Mouse (Mus musculus) stomach, embryonic 15.5 days (tissue): ENCODE data around the gene Pld1. TPM values are rescaled to one million over a fixed set of nuclear protein-coding genes. Genes with fewer than 3 reads are reported as not detected.

Experiments
- ATAC-seq: fragments of 200-750 bp; cut with Nextera tagmentation; 2 replicates; pipeline ENCODE4 v1.8.0; 2017; ENCODE audit warnings: low read depth, moderate number of reproducible peaks, moderate TSS enrichment; ENCODE audit not compliant: insufficient read depth, low FRiP score
- H3K27ac ChIP-seq: fragments of 300-500 bp; sonication (generic); 2 replicates; pipeline ENCODE4 v1.5.1; 2015; ENCODE audit warnings: mild to moderate bottlenecking, inconsistent platforms
- H3K27me3 ChIP-seq: fragments of 300-500 bp; sonication (generic); replicated peaks from 2 replicates; pipeline ENCODE4 v1.6.1; 2015; ENCODE audit warnings: inconsistent platforms
- H3K36me3 ChIP-seq: fragments of 300-500 bp; sonication (generic); 2 replicates; pipeline ENCODE4 v1.6.1; 2015; ENCODE audit warnings: inconsistent platforms
- H3K4me1 ChIP-seq: fragments of 300-500 bp; sonication (generic); 2 replicates; pipeline ENCODE4 v1.6.1; 2015; ENCODE audit warnings: inconsistent platforms
- H3K4me2 ChIP-seq: fragments of 300-500 bp; sonication (generic); 2 replicates; pipeline ENCODE4 v1.6.1; 2015; ENCODE audit warnings: mild to moderate bottlenecking, inconsistent platforms
- H3K4me3 ChIP-seq: fragments of 300-500 bp; sonication (generic); replicated peaks from 2 replicates; pipeline ENCODE4 v1.5.1; 2015; ENCODE audit warnings: inconsistent platforms
- H3K9ac ChIP-seq: fragments of 300-500 bp; sonication (generic); 2 replicates; pipeline ENCODE4 v1.6.1; 2015; ENCODE audit warnings: inconsistent platforms
- H3K9me3 ChIP-seq: fragments of 300-500 bp; sonication (generic); 2 replicates; pipeline ENCODE4 v1.6.1; 2016; ENCODE audit warnings: inconsistent platforms
- WGBS: fragments of 180-500 bp; shearing (Covaris S2); methylation state at CpG from one replicate; pipeline ENCODE4 v1.1.7; 2015; 5-methylcytosine and 5-hydroxymethylcytosine counted together
- polyA plus RNA-seq: library from polyadenylated mRNA; unstranded; fragments of >200 nt; fragmentation: Nextera tagmentation; extraction: Ambion mirVana; gene quantifications from 2 replicates; pipeline ENCODE4 v1.2.1, GENCODE M21; 2015

The Pld1 gene
- polyA plus RNA-seq, 1 experiment from 2014 or later: 7.1 TPM

DNA sequence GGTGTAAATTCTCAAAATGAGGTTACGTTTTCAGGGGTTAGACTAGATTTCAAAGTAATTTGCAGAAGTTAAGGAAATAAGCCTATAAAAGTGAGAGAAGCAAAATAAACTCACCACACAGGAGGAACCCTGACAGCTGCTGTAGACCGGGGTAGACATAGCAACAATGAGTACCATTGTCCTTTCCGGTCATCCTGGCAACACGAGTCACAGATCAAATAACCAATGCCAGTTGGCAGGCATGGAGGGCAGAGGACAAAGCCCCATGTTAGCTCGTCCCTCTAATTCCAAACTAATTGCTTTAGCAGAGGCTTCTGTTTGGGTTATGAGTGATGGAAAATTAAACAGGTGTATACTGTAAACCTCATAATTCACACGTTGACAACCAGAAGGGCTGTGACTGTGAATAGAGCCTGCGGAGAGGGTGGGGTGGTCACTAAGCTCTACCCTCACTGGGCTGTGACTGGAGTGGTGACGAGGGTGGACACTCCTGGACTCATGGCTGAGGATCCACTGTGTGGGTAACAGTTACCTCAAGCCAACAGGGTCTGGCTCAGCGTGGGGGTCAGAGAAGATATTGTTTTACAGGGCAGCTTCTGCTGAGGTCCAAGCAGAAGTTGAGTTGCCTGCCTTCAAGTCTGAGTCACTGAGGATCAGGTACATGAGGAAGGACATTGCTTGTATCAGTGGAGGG lies 39.7 kb downstream of the Pld1 start:
- H3K4me1 ChIP-seq: 0 out of 2 replicates have a peak, but pooled peaks cover 1% of the 10 kb centered on the region
- H3K9ac ChIP-seq: no peak overlapping the region
- H3K27me3 ChIP-seq: no peaks in the 10 kb centered on the region
- WGBS: 69% methylated on average over 9 of the region's 9 CpGs
- H3K4me2 ChIP-seq: no peak overlapping the region
- H3K9me3 ChIP-seq: no peaks in the 10 kb centered on the region
- no peak overlapping the region for H3K27ac ChIP-seq
- no peak overlapping the region for H3K4me3 ChIP-seq
- ATAC-seq: peak; percentile 25; the same call in 1 of the 2 replicates
- H3K36me3 ChIP-seq: no peaks in the 10 kb centered on the region

DNA sequence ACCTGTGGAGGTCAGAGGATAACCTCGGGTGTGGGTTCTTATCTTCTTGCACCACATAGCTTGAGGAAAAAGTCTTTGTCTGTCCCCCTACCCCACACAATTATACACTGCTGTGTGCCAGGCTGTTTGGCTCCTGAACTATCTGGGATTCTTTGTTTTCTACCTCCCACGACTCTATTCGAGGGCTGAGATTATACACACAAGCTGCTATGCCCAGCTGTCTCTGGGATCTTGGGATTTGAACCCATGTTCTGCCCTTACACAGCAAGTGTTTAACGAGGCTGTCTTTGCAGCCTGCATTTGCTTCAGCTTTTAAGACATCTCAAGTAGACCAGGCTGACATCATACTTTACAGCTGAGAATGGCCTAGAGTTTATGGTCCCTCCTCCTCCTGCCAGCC lies 43.1 kb downstream of the Pld1 start:
- Histone ChIP-seq H3K27ac (no peak overlapping the region), H3K4me1 (0 out of 2 replicates have a peak, but pooled peaks cover 3% of the 10 kb centered on the region), H3K9ac (no peak overlapping the region), H3K36me3 (no peaks in the 10 kb centered on the region), H3K4me3 (no peak overlapping the region), H3K4me2 (no peak overlapping the region), H3K27me3 (no peaks in the 10 kb centered on the region), H3K9me3 (no peaks in the 10 kb centered on the region)
- no peak for ATAC-seq
- 49% methylated on average over 4 of the region's 4 CpGs for WGBS

DNA sequence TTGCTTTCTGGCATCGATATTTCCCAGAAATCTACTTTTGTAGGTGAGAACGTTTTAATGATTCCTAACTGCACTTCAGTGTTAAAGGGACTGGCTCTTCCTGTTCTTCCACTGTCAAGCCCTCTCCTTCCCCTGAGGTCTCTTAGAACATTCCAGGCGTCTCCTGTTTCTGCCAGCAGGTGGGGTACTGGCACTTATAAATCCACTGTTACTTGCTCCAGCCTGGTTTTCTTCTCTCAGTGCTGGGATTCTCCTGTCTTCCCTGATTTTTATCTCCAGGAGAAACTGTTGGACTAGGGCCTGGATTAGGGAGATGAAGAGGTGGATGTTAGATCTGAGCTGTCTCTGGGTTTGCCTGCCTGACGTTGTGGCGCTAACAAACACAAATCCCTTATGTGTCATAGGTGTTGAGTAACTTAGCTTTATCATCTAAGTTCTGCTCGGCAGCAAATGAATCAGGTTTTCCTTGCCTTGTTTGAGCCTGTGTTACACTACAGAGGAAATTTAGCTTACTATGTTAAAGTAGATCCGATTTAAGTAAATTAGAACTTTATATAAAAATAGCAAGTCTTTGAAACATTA lies 44.0 kb downstream of the Pld1 start:
- Histone ChIP-seq H3K4me3 (no peak overlapping the region), H3K27me3 (no peaks in the 10 kb centered on the region), H3K27ac (no peak overlapping the region), H3K9me3 (no peaks in the 10 kb centered on the region), H3K4me1 (0 out of 2 replicates have a peak, but pooled peaks cover 3% of the 10 kb centered on the region), H3K9ac (no peak overlapping the region), H3K36me3 (no peaks in the 10 kb centered on the region), H3K4me2 (no peak overlapping the region)
- 42% methylated on average over 7 of the region's 7 CpGs for WGBS
- ATAC-seq: no peak

DNA sequence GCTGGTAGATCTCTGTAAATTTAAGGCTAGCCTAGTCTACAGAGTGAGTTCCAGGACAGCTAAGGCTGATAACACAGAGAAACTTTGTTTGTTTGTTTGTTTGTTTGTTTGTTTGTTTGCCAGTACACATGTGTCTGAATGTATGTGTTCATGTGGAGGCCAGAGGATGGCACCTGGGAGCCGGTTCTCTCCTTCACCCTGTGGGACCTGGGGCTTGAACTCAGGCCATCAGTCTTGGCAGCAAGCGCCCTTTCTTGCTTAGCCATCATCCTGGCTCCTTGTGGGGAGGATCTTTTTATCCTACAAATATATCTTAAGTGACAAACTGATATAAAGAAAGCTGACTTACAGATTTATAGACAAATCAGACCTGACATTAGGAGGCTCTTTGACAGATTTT lies 44.8 kb downstream of the Pld1 start:
- H3K4me2 ChIP-seq: no peak overlapping the region
- no peaks in the 10 kb centered on the region for H3K36me3 ChIP-seq
- 76% methylated on average over 2 of the region's 2 CpGs for WGBS
- no peak for ATAC-seq
- 0 out of 2 replicates have a peak, but pooled peaks cover 10% of the 10 kb centered on the region for H3K4me1 ChIP-seq
- no peak overlapping the region for H3K9ac ChIP-seq
- no peaks in the 10 kb centered on the region for H3K27me3 ChIP-seq
- H3K4me3 ChIP-seq: no peak overlapping the region
- no peaks in the 10 kb centered on the region for H3K9me3 ChIP-seq
- H3K27ac ChIP-seq: no peak overlapping the region

DNA sequence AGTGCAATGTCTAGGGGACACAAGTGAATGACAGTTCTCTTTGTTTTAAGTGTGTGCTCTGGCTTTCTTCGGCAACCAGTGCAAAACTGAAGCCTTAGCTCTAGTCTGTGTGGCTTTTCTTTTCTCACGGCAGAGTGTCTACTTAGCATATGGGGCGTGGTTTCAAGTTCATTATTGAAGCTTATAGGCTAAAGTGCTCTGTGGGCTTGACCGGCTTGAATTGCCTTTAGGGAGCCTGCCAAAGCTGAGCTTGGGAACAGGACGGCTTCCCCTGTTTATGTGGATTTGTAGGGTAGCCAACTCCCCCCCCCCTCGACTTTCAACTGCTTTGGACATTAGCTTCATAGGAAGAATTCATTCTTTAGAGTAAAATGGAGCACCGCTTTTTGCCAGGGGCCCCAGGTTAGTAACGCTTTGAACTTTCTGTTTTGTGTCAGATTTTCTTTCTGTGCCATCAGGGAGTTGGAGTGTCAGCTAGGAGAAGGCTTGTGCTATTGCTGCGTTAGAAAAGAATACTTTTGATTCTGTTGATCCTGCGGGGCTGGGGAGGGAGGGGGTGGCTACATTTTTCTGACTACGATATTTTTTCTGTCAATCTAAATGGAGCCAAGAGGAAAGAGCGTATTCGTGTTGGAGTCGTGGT lies 45.6 kb downstream of the Pld1 start:
- Histone ChIP-seq H3K27ac (peak overlapping the region; percentile 67), H3K4me1 (0 out of 2 replicates have a peak, but pooled peaks cover 12% of the 10 kb centered on the region), H3K9me3 (no peaks in the 10 kb centered on the region), H3K36me3 (no peaks in the 10 kb centered on the region), H3K4me2 (peak overlapping the region; percentile 48), H3K9ac (no peak overlapping the region), H3K27me3 (no peaks in the 10 kb centered on the region), H3K4me3 (peak overlapping the region; percentile 35)
- WGBS: 10% methylated on average over 14 of the region's 14 CpGs
- peak; percentile 92 for ATAC-seq

DNA sequence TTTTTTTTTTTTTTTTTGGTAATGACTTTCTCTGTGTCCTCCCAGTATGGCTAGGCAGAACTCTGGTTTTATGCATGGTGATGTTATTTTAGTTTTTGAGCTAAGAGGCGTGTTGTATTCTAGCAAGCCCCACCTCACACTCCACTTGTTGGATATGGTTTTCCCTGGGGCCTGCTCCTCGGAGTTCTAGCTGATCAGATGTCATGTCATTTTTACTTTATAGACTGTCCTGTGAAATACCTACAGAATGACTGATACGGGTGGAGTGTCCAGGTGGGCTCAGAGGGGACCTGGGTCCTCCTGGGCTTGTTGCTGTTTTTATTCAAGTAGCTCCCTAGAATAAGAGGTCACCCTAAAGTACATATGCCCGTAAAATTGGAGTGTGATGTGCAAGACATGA lies 46.1 kb downstream of the Pld1 start:
- Histone ChIP-seq H3K4me1 (0 out of 2 replicates have a peak, but pooled peaks cover 14% of the 10 kb centered on the region), H3K9ac (no peak overlapping the region), H3K4me3 (peak overlapping the region; percentile 35), H3K27ac (peak overlapping the region; percentile 67), H3K36me3 (no peaks in the 10 kb centered on the region), H3K9me3 (no peaks in the 10 kb centered on the region), H3K4me2 (peak overlapping the region; percentile 48), H3K27me3 (no peaks in the 10 kb centered on the region)
- 66% methylated on average over 4 of the region's 4 CpGs for WGBS
- ATAC-seq: no peak

DNA sequence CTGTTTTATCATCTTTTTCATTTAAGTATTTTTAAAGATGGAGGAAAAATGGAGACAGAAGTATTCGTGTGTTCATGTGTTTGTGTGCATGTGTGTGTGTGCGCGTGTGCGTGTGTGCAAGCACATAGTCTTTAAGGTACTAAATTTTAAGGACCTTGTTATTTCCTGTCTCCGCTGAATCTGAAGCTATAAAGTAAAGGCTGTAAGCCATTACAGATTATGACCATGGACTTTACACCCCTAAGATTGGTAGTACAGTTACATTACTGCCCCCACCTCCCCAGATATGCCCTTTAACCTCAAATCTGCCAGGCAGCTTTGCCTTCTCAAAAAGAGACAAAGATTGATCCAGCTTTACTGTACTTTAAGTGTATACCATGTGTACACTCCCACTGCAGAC lies 46.8 kb downstream of the Pld1 start:
- Histone ChIP-seq H3K36me3 (no peaks in the 10 kb centered on the region), H3K27me3 (no peaks in the 10 kb centered on the region), H3K27ac (no peak overlapping the region), H3K4me3 (no peak overlapping the region), H3K4me2 (peak overlapping the region; percentile 48; the same call in 1 of the 2 replicates), H3K4me1 (0 out of 2 replicates have a peak, but pooled peaks cover 14% of the 10 kb centered on the region), H3K9me3 (no peaks in the 10 kb centered on the region), H3K9ac (no peak overlapping the region)
- WGBS: 94% methylated on average over 5 of the region's 5 CpGs
- ATAC-seq: no peak

DNA sequence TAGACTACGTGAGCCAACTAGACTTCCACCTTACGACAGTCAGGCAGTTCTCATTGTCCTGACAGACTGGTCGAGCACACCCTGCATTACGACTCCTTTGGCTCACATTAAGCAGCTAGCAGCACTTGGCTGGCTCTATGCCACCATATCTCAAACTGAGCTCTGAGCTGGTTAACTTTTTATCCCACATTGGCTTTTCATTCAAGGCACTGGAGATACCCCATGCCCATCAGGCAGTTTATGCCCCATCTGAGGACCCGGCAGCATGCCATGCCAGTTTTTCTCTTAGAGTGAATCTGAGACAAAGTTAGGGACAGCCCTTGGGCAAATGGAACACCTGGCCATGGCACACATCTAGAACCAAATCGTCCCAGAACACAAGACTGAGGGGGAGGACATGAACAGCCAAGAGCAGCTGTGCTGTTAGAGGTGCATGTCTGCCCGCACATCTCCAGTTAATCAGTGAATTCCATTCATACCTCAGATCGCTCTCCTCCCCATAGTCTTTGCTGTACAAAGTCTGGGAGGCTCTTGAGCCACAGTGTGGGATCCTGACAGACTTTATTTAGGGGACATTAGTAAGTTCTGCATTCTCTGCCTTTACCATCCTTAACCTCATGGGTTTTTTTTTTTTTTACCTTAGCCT lies 49.5 kb downstream of the Pld1 start:
- no peaks in the 10 kb centered on the region for H3K9me3 ChIP-seq
- H3K27ac ChIP-seq: no peak overlapping the region
- no peaks in the 10 kb centered on the region for H3K27me3 ChIP-seq
- H3K4me3 ChIP-seq: no peak overlapping the region
- H3K9ac ChIP-seq: no peak overlapping the region
- no peak for ATAC-seq
- 0 out of 2 replicates have a peak, but pooled peaks cover 14% of the 10 kb centered on the region for H3K4me1 ChIP-seq
- no peak overlapping the region for H3K4me2 ChIP-seq
- WGBS: 43% methylated on average over 8 of the region's 8 CpGs
- H3K36me3 ChIP-seq: no peaks in the 10 kb centered on the region

DNA sequence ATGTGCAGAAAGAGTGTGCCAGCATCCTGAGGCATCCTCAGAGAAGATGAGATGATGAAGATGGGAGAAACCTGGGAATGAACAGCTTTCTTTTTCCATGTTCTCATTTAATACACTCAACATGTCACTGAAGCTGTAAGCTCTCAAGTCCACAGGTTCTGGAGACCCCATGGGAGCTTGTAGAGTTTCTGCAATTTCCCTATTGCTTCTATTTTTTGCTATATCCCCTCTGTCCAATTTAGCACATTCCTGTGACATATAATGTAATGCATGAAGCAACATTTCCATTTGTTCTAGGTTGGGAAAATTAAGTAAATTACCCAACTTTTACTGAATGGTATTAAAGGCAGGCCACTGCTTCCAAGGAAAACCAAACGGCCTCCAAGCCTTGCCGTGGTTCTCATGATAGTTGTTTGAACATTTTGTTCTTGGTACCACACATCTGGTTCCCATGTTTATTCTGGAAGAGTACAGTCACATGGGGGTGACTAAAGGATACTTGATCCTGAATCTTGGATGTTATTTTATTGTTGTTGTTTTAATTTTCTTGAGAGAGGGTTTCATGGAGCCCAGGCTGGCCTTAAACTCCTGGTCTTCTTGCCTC lies 52.7 kb downstream of the Pld1 start:
- H3K27me3 ChIP-seq: no peaks in the 10 kb centered on the region
- no peak overlapping the region for H3K27ac ChIP-seq
- WGBS: 73% methylated on average over 2 of the region's 2 CpGs
- ATAC-seq: no peak
- H3K9me3 ChIP-seq: no peaks in the 10 kb centered on the region
- no peak overlapping the region for H3K4me3 ChIP-seq
- 0 out of 2 replicates have a peak, but pooled peaks cover 11% of the 10 kb centered on the region for H3K4me1 ChIP-seq
- no peaks in the 10 kb centered on the region for H3K36me3 ChIP-seq
- H3K9ac ChIP-seq: no peak overlapping the region
- H3K4me2 ChIP-seq: no peak overlapping the region

DNA sequence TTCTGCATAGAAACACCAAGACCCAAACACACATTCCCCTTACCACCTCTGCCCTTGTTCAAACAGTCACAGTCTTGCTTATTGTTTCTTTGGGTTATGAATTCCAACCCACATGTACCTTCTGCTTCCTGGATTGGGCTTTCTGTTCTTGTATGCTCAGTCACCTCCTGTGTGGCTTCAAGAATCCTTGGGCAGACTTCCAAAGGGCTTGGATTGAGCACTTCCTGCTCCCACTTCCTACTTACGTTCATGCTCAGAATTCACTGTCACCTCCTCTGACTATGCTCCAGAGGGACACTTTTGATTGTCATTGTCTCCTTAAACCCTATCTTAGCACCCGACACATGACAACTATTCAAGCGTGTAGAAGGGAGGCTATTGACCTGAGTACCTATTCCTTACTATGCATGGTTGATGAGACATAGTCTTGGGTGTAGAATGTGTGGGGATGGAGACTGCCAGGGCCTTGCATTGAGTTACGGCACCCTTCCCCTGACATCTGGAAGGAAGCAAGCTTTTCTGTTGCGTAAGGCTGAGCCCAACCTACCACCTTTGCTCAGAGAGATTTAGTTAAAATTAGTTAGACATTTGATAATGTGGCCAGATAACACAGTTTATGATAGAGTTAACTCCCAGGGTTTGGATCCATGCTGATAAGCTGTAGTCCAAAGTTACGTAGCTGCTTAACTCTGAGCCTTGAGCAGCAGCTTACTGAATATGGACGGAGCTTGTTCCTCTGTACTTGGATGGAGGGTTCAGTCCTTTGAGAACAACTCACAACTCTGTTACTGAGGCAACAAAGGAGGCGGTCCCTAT lies 55.9 kb downstream of the Pld1 start:
- WGBS: 86% methylated on average over 8 of the region's 8 CpGs
- ATAC-seq: no peak
- Histone ChIP-seq H3K9me3 (no peaks in the 10 kb centered on the region), H3K36me3 (no peaks in the 10 kb centered on the region), H3K9ac (no peak overlapping the region), H3K4me2 (no peak overlapping the region), H3K27ac (no peak overlapping the region), H3K27me3 (no peaks in the 10 kb centered on the region), H3K4me3 (no peak overlapping the region), H3K4me1 (no peaks in the 10 kb centered on the region)

DNA sequence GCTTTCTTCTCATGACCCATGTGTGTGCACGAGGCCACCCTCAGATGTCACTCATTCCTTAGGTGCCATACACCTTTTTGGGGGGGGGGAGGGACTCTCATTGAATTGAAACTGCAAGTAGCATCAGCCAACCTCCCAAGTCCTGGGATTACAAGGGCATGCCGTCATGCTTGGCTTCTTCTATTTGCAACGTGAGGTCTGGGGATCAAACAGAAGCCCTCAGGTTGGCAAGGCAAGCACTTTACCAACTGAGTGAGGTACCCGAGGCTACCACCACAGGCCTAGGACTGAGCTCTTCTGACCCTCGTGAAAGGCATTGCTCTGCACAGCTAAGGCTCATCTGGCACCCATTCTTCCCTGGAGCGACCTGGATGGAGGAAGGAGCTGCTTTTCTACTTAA lies 65.8 kb downstream of the Pld1 start:
- H3K36me3 ChIP-seq: no peaks in the 10 kb centered on the region
- H3K4me2 ChIP-seq: no peak overlapping the region
- H3K27ac ChIP-seq: no peak overlapping the region
- H3K27me3 ChIP-seq: no peaks in the 10 kb centered on the region
- H3K9me3 ChIP-seq: no peaks in the 10 kb centered on the region
- H3K4me1 ChIP-seq: no peaks in the 10 kb centered on the region
- H3K4me3 ChIP-seq: no peak overlapping the region
- ATAC-seq: no peak
- whole genome bisulfite sequencing: 77% methylated on average over 6 of the region's 6 CpGs
- H3K9ac ChIP-seq: no peak overlapping the region
